Mouse (Mus musculus): ENCODE measurements around the gene Olfr1426. TPM values are rescaled to one million over a fixed set of nuclear protein-coding genes. Genes with fewer than 3 reads are reported as not detected.

Gene Olfr1426
- polyA plus RNA-seq (2014; fragmentation: Illumina TruSeq; extraction: RNeasy Lipid Tissue Mini Kit (QIAGEN cat#74804); ENCODE audit: low read depth, low replicate concordance) = not detected

DNA sequence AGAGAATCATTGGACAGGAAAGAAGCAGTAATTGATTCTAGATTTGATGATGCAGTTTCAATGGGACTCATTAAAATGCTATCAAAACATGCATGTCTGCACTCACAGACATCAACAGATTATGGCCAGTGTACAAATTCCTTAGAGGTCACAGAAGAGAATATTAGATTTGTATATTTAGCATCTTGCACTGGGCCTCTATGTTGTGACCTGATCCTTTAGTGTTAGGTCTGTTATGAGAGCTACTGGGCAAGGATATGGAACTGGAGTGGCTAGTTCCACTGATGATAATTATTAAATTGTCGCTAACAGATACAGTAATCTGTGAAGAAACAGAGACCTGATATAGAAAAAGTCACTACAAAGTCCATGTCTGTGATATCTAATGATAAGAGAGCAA, at the start of gene Olfr1426:
Olfr1426 (minus strand) TSS at position 101 of the 400 bp plus-strand sequence.

DNA sequence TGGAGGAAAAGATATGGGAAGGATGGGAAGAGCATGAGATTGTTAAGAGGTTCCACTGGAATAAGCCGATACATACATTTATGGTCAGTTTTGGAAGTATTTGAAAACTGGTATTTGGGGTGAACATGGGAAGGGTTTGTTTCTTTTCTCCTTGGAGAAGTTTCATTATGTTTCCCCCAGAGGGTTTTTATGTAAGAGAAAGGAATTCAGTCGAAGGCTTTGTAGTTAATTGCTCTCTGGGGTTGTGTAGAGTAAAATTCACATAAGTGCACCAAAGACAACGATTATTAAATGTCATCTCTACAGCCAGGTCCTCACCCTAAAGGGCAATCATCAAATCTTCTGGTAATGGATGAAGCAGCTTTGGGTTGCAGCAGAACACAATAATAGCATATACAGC, 31.3 kb upstream of the Olfr1426 start, which contains the start of gene Olfr76:
Olfr76 (minus strand) TSS at position 101 of the 400 bp plus-strand sequence.

DNA sequence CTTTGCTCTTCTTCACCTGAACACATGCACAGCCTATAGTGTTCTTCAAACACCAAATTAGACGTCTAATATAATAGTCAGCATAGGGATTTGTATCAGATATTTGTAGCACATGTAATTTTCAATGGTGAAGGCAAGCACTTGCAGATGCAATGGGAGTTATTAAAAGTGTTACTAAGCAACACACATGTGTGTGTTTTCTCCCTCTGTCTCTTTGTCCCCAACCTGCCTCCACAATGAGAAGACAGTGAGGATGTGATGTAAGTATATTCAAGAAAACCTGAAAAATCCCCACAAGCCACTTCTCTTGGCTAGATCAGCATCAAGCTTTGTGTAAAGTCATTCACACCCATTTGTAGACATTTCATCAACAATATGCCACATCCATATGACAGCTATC, 24.0 kb upstream of the Olfr1426 start, which contains the start of gene Olfr1428:
Olfr1428 (minus strand) TSS at position 101 of the 400 bp plus-strand sequence.

DNA sequence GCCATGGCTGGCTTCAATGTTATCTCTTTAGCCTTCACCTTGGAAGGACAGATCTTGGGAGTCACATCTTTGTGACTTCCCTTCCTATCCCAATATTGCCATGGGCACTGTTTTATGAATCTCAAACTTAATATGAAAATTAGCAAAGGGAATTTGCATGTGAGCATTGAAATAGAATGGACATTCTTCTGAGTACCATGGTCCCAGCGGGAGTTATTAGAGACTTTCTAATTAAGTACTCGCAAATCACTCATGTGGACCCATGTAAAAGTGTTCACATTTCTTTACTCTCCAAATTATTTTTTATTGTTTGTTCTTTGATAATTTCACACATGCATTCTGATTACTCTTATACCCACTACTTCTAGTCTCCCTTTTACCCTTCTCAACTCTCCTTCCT, 11.4 kb upstream of the Olfr1426 start, which contains the start of gene Olfr1427:
Olfr1427 (minus strand) TSS at position 101 of the 400 bp plus-strand sequence.

DNA sequence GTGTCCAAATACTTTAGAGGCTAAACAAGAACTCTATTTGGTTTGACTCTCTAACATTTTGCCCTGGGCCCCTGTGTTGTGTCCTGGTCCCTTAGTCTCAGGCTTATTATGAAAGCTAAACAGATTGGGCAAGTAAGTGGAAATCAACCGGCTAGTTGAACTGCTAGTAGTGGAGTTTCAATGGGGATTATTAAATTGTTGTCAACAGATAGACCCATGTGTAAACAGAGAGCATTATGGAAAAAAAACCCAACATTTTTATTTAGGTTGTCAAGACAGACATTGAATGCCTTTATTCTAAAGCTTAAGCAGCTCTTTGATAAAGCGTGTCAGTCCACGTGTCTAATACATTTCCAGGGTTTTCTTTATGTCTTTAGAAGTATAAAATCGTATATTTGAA, 14.2 kb downstream of the Olfr1426 start, which contains the start of gene Olfr1425:
Olfr1425 (minus strand) TSS at position 101 of the 400 bp plus-strand sequence.

DNA sequence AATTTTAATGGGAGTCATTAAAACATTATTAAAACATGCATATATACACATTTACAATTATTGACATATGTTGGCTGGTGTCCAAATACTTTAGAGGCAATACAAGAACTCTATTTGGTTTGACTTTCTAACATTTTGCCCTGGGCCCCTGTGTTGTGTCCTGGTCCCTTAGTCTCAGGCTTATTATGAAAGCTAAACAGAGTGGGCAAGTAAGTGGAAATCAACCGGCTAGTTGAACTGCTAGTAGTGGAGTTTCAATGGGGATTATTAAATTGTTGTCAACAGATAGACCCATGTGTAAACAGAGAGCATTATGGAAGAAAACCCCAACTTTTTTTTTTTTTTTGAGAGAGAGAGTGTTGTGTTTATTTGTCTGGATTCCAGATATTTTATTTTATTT, 29.2 kb downstream of the Olfr1426 start, which contains the start of gene Olfr1424:
Olfr1424 (minus strand) TSS at position 101 of the 400 bp plus-strand sequence.

DNA sequence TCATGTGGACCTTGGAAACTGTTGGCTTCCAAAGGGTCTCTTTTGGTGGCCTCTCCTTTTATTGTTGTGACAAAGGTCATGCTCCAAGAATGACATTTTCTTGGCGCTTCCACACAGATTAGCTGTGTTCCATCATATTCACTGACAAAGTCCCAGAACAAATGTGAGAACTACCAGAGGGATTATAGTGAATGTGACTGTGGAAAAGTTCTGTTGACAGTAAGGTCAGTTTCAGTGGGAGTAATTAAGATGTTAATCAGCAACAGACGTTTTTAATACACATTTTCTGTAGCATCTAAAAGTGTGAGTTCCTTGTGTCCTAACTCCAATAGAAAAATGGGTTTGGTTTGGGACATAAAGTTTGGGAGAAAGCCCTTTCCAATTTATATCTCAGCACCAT, 50.6 kb downstream of the Olfr1426 start, which contains the start of gene Olfr1423:
Olfr1423 (minus strand) TSS at position 101 of the 400 bp plus-strand sequence.

Other genes with a start within 250 kb of the Olfr1426 start
- gene Olfr1418, start 230.9 kb downstream of the Olfr1426 start, polyA plus RNA-seq (2014; fragmentation: Illumina TruSeq; extraction: RNeasy Lipid Tissue Mini Kit (QIAGEN cat#74804); ENCODE audit: low read depth, low replicate concordance) = not detected
- not detected for gene Olfr1419, start 216.9 kb downstream of the Olfr1426 start, polyA plus RNA-seq (2014; fragmentation: Illumina TruSeq; extraction: RNeasy Lipid Tissue Mini Kit (QIAGEN cat#74804); ENCODE audit: low read depth, low replicate concordance)
- not detected for gene Olfr1420, start 205.4 kb downstream of the Olfr1426 start, polyA plus RNA-seq (2014; fragmentation: Illumina TruSeq; extraction: RNeasy Lipid Tissue Mini Kit (QIAGEN cat#74804); ENCODE audit: low read depth, low replicate concordance)
- gene Patl1, start 179.6 kb downstream of the Olfr1426 start, polyA plus RNA-seq (2014; fragmentation: Illumina TruSeq; extraction: RNeasy Lipid Tissue Mini Kit (QIAGEN cat#74804); ENCODE audit: low read depth, low replicate concordance) = 39.1 TPM
- gene Osbp, start 126.1 kb downstream of the Olfr1426 start, polyA plus RNA-seq (2014; fragmentation: Illumina TruSeq; extraction: RNeasy Lipid Tissue Mini Kit (QIAGEN cat#74804); ENCODE audit: low read depth, low replicate concordance) = 51.8 TPM
- gene Olfr1423, start 50.7 kb downstream of the Olfr1426 start, polyA plus RNA-seq (2014; fragmentation: Illumina TruSeq; extraction: RNeasy Lipid Tissue Mini Kit (QIAGEN cat#74804); ENCODE audit: low read depth, low replicate concordance) = not detected
- gene Olfr1424, start 29.3 kb downstream of the Olfr1426 start, polyA plus RNA-seq (2014; fragmentation: Illumina TruSeq; extraction: RNeasy Lipid Tissue Mini Kit (QIAGEN cat#74804); ENCODE audit: low read depth, low replicate concordance) = not detected
- gene Olfr1425, start 14.3 kb downstream of the Olfr1426 start, polyA plus RNA-seq (2014; fragmentation: Illumina TruSeq; extraction: RNeasy Lipid Tissue Mini Kit (QIAGEN cat#74804); ENCODE audit: low read depth, low replicate concordance) = not detected
- gene Olfr1427, start 11.3 kb upstream of the Olfr1426 start, polyA plus RNA-seq (2014; fragmentation: Illumina TruSeq; extraction: RNeasy Lipid Tissue Mini Kit (QIAGEN cat#74804); ENCODE audit: low read depth, low replicate concordance) = not detected
- gene Olfr1428, start 23.9 kb upstream of the Olfr1426 start, polyA plus RNA-seq (2014; fragmentation: Illumina TruSeq; extraction: RNeasy Lipid Tissue Mini Kit (QIAGEN cat#74804); ENCODE audit: low read depth, low replicate concordance) = not detected
- not detected for gene Olfr76, start 31.2 kb upstream of the Olfr1426 start, polyA plus RNA-seq (2014; fragmentation: Illumina TruSeq; extraction: RNeasy Lipid Tissue Mini Kit (QIAGEN cat#74804); ENCODE audit: low read depth, low replicate concordance)
- gene Olfr1555-ps1, start 78.1 kb upstream of the Olfr1426 start, polyA plus RNA-seq (2014; fragmentation: Illumina TruSeq; extraction: RNeasy Lipid Tissue Mini Kit (QIAGEN cat#74804); ENCODE audit: low read depth, low replicate concordance) = not detected
- not detected for gene Olfr1431, start 108.6 kb upstream of the Olfr1426 start, polyA plus RNA-seq (2014; fragmentation: Illumina TruSeq; extraction: RNeasy Lipid Tissue Mini Kit (QIAGEN cat#74804); ENCODE audit: low read depth, low replicate concordance)
- not detected for gene Olfr1432, start 140.6 kb upstream of the Olfr1426 start, polyA plus RNA-seq (2014; fragmentation: Illumina TruSeq; extraction: RNeasy Lipid Tissue Mini Kit (QIAGEN cat#74804); ENCODE audit: low read depth, low replicate concordance)
- not detected for gene Olfr262, start 149.6 kb upstream of the Olfr1426 start, polyA plus RNA-seq (2014; fragmentation: Illumina TruSeq; extraction: RNeasy Lipid Tissue Mini Kit (QIAGEN cat#74804); ENCODE audit: low read depth, low replicate concordance)
- not detected for gene Olfr235, start 169.0 kb upstream of the Olfr1426 start, polyA plus RNA-seq (2014; fragmentation: Illumina TruSeq; extraction: RNeasy Lipid Tissue Mini Kit (QIAGEN cat#74804); ENCODE audit: low read depth, low replicate concordance)
- gene Olfr1434, start 187.8 kb upstream of the Olfr1426 start, polyA plus RNA-seq (2014; fragmentation: Illumina TruSeq; extraction: RNeasy Lipid Tissue Mini Kit (QIAGEN cat#74804); ENCODE audit: low read depth, low replicate concordance) = not detected
- gene Olfr1436, start 207.1 kb upstream of the Olfr1426 start, polyA plus RNA-seq (2014; fragmentation: Illumina TruSeq; extraction: RNeasy Lipid Tissue Mini Kit (QIAGEN cat#74804); ENCODE audit: low read depth, low replicate concordance) = not detected
- not detected for gene Olfr1437, start 233.1 kb upstream of the Olfr1426 start, polyA plus RNA-seq (2014; fragmentation: Illumina TruSeq; extraction: RNeasy Lipid Tissue Mini Kit (QIAGEN cat#74804); ENCODE audit: low read depth, low replicate concordance)
- gene Olfr1438-ps1, start 243.9 kb upstream of the Olfr1426 start, polyA plus RNA-seq (2014; fragmentation: Illumina TruSeq; extraction: RNeasy Lipid Tissue Mini Kit (QIAGEN cat#74804); ENCODE audit: low read depth, low replicate concordance) = not detected

All from adrenal gland, adult 10 weeks (tissue).